Mouse (Mus musculus) midbrain, embryonic 10.5 days (tissue): ENCODE data around the gene Dctn2. TPM values are rescaled to one million over a fixed set of nuclear protein-coding genes. Genes with fewer than 3 reads are reported as not detected.

ENCODE experiments used
- DNase-seq: peaks from one replicate; pipeline ENCODE4 v3.0.0-alpha.2; 2017; ENCODE audit warnings: low spot score
- H3K27ac ChIP-seq: fragments of 300-500 bp; sonication (generic); replicated peaks from 2 replicates; pipeline ENCODE4 v1.5.1; 2016; ENCODE audit warnings: mild to moderate bottlenecking
- H3K27me3 ChIP-seq: fragments of 300-500 bp; sonication (generic); 2 replicates; pipeline ENCODE4 v1.6.1; 2016; ENCODE audit warnings: low read depth, mild to moderate bottlenecking; ENCODE audit not compliant: poor library complexity, severe bottlenecking
- H3K36me3 ChIP-seq: fragments of 300-500 bp; sonication (generic); 2 replicates; pipeline ENCODE4 v1.6.1; 2016; ENCODE audit warnings: mild to moderate bottlenecking, moderate library complexity
- H3K4me1 ChIP-seq: fragments of 300-500 bp; sonication (generic); 2 replicates; pipeline ENCODE4 v1.6.1; 2016
- H3K4me3 ChIP-seq: fragments of 300-500 bp; sonication (generic); 2 replicates; pipeline ENCODE4 v1.5.1; 2016; ENCODE audit warnings: mild to moderate bottlenecking, moderate library complexity
- H3K9me3 ChIP-seq: fragments of 300-500 bp; sonication (generic); replicated peaks from 2 replicates; pipeline ENCODE4 v1.6.1; 2016; ENCODE audit warnings: mild to moderate bottlenecking
- WGBS: fragments of 180-500 bp; shearing (Covaris S2); methylation state at CpG from one replicate; pipeline ENCODE4 v1.1.7; 2016; 5-methylcytosine and 5-hydroxymethylcytosine counted together
- polyA plus RNA-seq: library from polyadenylated mRNA; unstranded; fragments of >200 nt; fragmentation: Nextera tagmentation; extraction: Ambion mirVana; gene quantifications from 2 replicates; pipeline ENCODE4 v1.2.1, GENCODE M21; 2016

Gene Dctn2
- polyA plus RNA-seq: 212 and 239 TPM in 2 replicates

DNA sequence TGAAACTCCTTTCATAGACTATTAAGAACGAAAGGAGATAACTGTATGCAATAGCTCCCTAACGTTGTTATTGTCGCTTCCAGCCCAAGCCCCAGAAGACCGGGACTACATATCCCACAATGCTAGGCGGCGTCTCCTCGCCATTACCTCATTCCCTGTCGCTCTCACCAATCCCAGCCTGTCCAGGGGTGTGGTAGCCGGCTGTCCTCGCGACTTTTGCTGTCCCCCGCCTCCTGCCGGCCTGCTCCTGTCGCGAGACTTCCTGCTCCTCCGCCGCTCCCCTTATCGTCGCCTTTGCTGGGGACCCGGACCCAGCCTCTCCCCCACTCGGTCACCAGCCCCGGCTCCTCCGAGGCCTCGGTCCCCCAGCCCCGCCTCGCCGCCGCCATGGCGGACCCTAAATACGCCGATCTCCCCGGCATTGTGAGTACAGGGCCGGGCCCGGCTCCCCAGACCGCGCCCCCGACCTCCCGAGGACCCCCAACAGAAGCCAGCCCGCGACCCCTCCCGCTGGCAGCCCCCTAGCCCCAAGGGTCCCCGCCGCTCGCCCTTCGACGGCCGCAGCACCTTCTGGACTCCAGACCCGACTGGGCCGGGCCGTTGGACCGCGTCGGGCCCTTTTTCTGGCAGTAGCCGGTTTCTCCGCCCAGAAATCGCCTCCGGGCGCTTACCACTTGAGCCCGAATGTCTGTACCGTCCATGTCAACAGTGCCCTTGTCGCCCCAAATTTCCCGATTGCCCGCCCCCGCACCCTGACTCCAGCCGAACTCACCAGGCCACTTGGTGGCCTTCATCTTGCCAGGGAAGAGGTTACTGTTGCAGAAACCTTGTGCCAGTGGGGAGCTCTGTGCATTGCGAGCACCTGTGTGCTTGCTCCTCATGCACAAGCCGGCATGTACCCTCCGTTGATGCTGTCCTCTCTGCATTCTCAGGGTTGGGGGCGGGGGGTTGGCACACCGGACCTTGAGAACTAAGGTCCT is at the start of gene Dctn2:
Dctn2 (plus strand) TSS at position 257 of the 980 bp plus-strand sequence.
- H3K4me1 ChIP-seq: peaks cover 43% of the 10 kb centered on the region
- peaks cover 37% of the 10 kb centered on the region for H3K27me3 ChIP-seq
- H3K9me3 ChIP-seq: no peaks in the 10 kb centered on the region
- DNase-seq: peak; percentile 97
- peaks cover 34% of the 10 kb centered on the region for H3K36me3 ChIP-seq
- peak within 1 kb of the TSS; percentile 98 for H3K27ac ChIP-seq
- under 1% methylated on average over 70 of the region's 70 CpGs for WGBS
- peak within 1 kb of the TSS; percentile 98 for H3K4me3 ChIP-seq

DNA sequence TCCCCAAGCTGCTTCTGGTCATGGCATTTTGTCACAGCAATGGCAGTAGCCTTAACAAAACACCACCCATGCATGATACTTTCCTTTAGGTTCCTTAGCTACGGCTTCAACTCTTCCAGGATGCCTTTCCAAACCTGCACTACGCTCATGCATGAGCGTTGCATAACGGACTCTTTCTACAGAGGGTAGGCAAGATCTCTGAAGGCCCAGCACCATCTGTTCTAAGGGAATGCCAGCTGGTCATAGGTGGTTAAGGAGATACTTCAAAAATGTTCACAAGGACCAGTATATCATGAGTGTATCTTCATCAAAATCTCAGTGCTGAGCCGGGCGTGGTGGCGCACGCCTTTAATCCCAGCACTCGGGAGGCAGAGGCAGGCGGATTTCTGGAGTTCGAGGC is 49.7 kb upstream of the Dctn2 start:
- WGBS: 93% methylated on average over 11 of the region's 11 CpGs
- no peak for DNase-seq
- Histone ChIP-seq H3K4me1 (peaks cover 4% of the 10 kb centered on the region; the same call in 1 of the 2 replicates), H3K27me3 (no peaks in the 10 kb centered on the region), H3K9me3 (no peaks in the 10 kb centered on the region), H3K27ac (no peak overlapping the region), H3K36me3 (no peaks in the 10 kb centered on the region), H3K4me3 (no peak overlapping the region)

DNA sequence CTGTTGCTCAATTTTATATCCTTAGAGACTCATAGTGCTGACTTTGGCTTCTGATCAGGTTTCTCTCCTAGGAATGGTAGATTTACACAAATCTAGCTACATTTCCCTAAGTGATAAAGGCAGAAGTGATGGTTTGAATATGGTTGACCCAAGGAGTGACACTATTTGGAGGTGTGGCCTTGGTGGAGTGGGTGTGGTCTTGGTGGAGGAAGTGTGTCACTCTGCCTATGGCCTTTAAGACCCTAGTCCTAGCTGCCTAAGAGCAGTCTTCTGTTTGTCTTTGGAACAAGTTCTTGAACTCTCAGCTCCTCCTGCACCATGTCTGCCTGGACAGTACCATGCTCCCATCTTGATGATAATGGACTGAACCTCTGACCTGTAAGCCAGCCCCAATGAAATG is 49.0 kb upstream of the Dctn2 start:
- Histone ChIP-seq H3K4me3 (no peak overlapping the region), H3K27ac (no peak overlapping the region), H3K4me1 (no peaks in the 10 kb centered on the region), H3K27me3 (no peaks in the 10 kb centered on the region), H3K9me3 (no peaks in the 10 kb centered on the region), H3K36me3 (no peaks in the 10 kb centered on the region)
- DNase-seq: no peak

DNA sequence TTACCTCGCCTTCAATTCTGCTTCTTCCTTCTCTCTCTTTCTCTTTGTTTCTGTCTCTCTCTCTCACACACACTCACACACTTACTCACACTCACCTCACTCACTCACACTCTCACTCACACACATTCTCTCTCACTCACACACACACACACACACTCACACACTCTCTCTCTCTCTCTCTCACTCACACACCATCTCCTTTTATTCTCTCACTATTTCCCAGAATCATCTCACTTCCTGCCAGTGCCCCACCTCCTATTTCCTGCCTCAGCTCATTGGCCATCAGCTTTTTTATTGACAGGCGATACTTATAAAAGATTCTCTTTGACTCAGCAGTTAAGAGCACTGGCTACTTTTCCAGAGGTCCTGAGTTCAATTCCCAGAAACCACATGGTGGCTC is 47.8 kb upstream of the Dctn2 start:
- no peak for DNase-seq
- no peaks in the 10 kb centered on the region for H3K36me3 ChIP-seq
- 88% methylated on average over 2 of the region's 2 CpGs for WGBS
- no peaks in the 10 kb centered on the region for H3K27me3 ChIP-seq
- no peaks in the 10 kb centered on the region for H3K9me3 ChIP-seq
- H3K4me3 ChIP-seq: no peak overlapping the region
- H3K4me1 ChIP-seq: no peaks in the 10 kb centered on the region
- H3K27ac ChIP-seq: no peak overlapping the region

DNA sequence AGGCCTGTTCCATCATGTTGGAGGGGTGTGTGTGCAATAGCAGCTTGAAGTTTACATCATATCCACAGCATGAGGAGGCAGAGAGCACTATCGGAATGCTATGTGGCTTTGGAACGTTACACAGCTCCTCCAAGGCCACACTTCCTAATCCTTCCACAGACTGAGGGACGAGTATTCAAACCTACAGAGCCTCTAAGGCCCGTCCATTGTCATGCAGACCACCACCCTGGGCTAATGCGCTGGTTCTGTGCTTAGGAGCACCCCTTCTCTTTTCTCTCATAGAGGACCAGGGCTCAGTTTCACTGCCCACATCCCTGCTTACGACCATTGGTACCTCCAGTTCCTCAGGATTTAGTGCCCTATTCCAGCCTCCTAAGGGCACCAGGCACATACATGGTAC is 41.0 kb upstream of the Dctn2 start:
- no peak for DNase-seq
- 32% methylated on average over 6 of the region's 6 CpGs for WGBS

DNA sequence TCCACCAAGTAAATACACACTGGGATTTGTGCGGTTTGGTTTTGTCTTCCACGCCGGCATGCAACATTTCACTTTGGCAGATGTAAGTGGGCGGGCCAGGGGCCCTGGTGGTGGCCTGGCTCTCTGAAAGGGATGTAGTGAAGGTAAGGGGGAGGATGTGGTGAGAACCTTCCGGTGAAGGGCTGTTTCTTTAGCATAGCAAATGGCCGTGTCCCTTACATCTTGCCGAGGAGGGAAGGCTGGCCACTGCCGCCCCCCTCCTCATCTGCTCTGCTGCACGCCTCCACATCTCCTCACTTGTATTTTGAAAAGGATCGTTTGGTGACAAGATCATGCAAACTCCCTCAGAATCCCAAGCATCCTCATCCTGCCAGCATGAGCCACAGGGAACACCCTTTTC is 40.4 kb upstream of the Dctn2 start:
- Histone ChIP-seq H3K4me3 (no peak overlapping the region), H3K27ac (no peak overlapping the region), H3K9me3 (no peaks in the 10 kb centered on the region), H3K27me3 (peaks cover 13% of the 10 kb centered on the region), H3K36me3 (peaks cover 4% of the 10 kb centered on the region; the same call in 1 of the 2 replicates), H3K4me1 (peaks cover 11% of the 10 kb centered on the region)
- DNase-seq: no peak
- 27% methylated on average over 10 of the region's 10 CpGs for WGBS

More for the DNA sequence above, 41.0 kb upstream of the Dctn2 start:
- H3K9me3 ChIP-seq: no peaks in the 10 kb centered on the region
- H3K36me3 ChIP-seq: peaks cover 4% of the 10 kb centered on the region; the same call in 1 of the 2 replicates
- H3K4me1 ChIP-seq: peaks cover 11% of the 10 kb centered on the region
- H3K4me3 ChIP-seq: no peak overlapping the region
- peaks cover 13% of the 10 kb centered on the region for H3K27me3 ChIP-seq
- no peak overlapping the region for H3K27ac ChIP-seq

DNA sequence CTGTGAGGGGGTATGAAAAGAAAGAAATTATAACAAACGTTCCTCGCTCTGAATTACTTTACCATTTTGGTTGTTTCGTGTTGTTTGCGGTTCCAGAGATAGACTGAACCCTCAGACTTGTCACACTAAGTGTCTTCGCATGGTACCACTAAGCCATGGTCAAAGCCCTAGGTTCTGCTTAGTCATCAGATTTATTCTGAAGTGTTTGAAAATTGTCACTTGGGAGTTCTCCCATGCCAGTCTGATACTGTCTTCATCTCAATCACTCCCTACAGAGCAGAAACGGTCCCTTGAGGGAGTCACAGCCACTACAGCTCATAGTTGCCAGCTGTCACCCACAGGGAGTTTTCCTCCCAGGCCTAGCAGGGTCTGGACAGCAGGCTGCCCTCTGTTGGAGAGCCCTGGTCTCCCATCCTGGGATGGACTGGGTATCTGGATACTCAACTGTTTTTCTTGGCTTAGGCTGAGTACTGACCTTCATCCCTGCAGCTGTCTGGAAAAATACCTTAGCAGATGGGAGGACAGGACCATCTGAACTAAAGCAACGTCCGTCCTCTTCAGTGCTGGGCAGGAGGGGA is 39.8 kb upstream of the Dctn2 start:
- Histone ChIP-seq H3K36me3 (peaks cover 9% of the 10 kb centered on the region; the same call in 1 of the 2 replicates), H3K4me1 (peaks cover 11% of the 10 kb centered on the region), H3K27me3 (peaks cover 13% of the 10 kb centered on the region), H3K9me3 (no peaks in the 10 kb centered on the region), H3K4me3 (no peak overlapping the region), H3K27ac (no peak overlapping the region)
- no peak for DNase-seq
- WGBS: 71% methylated on average over 8 of the region's 8 CpGs

DNA sequence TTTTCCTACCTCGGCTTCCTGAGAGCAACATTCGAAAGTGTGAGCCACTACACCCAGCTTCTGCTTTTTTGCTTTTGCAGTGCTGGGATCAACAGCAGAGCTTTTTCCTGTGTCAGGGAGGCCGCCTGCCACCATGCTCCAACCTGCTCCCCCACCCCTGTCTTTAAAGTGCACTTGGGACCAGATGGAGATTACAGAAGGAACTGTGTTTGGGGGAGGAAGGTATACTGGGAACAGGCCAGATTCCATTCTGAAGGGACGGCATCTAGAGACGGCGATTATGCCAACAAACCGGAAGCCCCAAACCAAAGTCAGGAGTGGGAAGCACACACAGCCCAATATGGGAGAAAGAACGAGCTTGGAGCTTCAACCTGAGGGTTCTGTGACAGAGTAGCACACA is 39.0 kb upstream of the Dctn2 start:
- Histone ChIP-seq H3K4me1 (peaks cover 11% of the 10 kb centered on the region), H3K27ac (no peak overlapping the region), H3K9me3 (no peaks in the 10 kb centered on the region), H3K27me3 (peaks cover 13% of the 10 kb centered on the region), H3K36me3 (peaks cover 9% of the 10 kb centered on the region; the same call in 1 of the 2 replicates), H3K4me3 (no peak overlapping the region)
- WGBS: 90% methylated on average over 8 of the region's 8 CpGs
- no peak for DNase-seq

DNA sequence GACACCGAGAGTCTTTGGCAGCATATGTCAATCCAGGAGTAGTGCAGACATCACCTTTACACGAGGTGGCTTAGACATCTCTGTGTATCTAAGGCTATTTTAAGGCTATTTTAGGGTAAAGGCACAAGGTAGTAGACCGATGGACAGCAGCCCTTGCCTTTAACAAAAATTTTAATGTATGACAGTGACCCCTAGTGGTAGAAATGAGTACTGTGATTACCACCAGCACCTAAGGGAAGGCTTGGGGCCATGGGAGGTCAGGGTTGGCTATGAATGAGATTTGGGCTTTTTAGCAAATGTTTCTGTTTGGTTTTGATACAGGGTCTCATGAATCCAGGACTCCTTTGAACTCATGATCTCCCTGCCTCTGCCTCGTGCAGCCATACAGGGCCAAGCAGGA is 37.3 kb upstream of the Dctn2 start:
- 29% methylated on average over 4 of the region's 4 CpGs for WGBS
- H3K27me3 ChIP-seq: peaks cover 13% of the 10 kb centered on the region
- DNase-seq: peak; percentile 30

DNA sequence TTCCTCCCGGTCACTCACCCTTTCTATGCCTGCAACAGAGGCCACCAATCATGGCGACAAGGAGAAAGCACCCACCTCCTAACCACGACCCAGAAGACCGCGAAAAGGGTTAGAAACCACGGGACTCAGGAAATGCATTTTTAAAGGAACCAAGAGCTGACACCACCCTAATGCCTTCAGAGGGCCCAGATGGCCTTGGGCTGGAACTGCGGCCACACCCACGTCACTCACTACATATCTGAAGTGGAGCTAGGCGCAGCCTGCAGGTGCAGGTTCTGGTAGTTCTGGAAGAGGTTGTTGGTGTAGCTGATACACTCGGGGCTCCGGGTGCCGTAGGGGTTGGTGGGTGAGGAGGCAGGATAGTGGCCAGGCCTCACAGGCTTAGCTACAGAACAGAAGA is 35.5 kb upstream of the Dctn2 start:
- 92% methylated on average over 12 of the region's 12 CpGs for WGBS
- Histone ChIP-seq H3K9me3 (no peaks in the 10 kb centered on the region), H3K4me1 (peaks cover 4% of the 10 kb centered on the region), H3K36me3 (peaks cover 18% of the 10 kb centered on the region; the same call in 1 of the 2 replicates), H3K4me3 (no peak overlapping the region), H3K27ac (no peak overlapping the region), H3K27me3 (peaks cover 13% of the 10 kb centered on the region)
- no peak for DNase-seq

More for the DNA sequence above, 37.3 kb upstream of the Dctn2 start:
- H3K36me3 ChIP-seq: peaks cover 16% of the 10 kb centered on the region; the same call in 1 of the 2 replicates
- H3K4me1 ChIP-seq: peaks cover 11% of the 10 kb centered on the region
- H3K9me3 ChIP-seq: no peaks in the 10 kb centered on the region
- no peak overlapping the region for H3K4me3 ChIP-seq
- no peak overlapping the region for H3K27ac ChIP-seq

DNA sequence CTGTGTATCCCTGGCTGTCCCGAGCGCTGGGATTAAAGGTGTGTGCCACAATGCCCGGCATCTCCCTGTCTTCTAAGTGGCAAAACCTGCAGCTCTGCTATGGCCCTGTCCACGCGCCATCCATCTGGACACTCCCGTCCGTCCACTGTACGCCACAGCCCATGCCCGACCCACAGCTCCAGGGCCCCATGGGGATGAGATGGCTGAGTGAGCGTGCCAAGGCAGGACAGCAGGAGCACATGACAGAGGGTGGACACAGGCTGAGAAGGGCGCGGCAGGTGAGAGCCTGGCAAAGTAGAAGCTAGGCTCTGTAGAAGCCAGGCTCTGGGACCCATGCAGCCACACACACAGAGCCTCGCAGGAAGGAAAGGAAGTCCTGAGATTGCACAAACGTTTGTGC is 34.4 kb upstream of the Dctn2 start:
- no peak overlapping the region for H3K27ac ChIP-seq
- WGBS: 87% methylated on average over 14 of the region's 14 CpGs
- H3K4me3 ChIP-seq: no peak overlapping the region
- peaks cover 29% of the 10 kb centered on the region for H3K36me3 ChIP-seq
- H3K9me3 ChIP-seq: no peaks in the 10 kb centered on the region
- no peak for DNase-seq
- peaks cover 5% of the 10 kb centered on the region for H3K4me1 ChIP-seq
- H3K27me3 ChIP-seq: peaks cover 13% of the 10 kb centered on the region

DNA sequence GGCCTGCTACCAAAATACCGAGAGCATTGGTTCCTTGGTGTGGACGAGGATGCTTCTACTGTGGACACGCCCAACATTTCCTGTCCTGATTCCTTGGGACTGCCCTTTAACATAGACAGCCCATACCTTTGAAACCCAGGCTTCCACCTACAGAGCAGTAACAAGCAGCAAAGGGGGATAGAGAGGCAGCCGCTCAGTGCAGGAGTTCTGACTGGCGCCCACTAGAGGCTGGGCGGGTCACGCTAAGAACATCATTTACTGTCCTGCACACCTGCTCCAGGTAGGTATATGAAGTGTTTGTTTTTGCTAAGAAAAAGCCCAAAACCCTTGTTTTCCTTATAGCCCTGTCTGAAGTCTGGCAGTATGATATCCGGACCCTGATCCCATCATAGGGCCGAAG is 33.0 kb upstream of the Dctn2 start:
- DNase-seq: no peak
- Histone ChIP-seq H3K27ac (no peak overlapping the region), H3K36me3 (peaks cover 41% of the 10 kb centered on the region), H3K9me3 (no peaks in the 10 kb centered on the region), H3K4me1 (peaks cover 10% of the 10 kb centered on the region), H3K4me3 (no peak overlapping the region), H3K27me3 (peaks cover 8% of the 10 kb centered on the region)
- 83% methylated on average over 9 of the region's 9 CpGs for WGBS

DNA sequence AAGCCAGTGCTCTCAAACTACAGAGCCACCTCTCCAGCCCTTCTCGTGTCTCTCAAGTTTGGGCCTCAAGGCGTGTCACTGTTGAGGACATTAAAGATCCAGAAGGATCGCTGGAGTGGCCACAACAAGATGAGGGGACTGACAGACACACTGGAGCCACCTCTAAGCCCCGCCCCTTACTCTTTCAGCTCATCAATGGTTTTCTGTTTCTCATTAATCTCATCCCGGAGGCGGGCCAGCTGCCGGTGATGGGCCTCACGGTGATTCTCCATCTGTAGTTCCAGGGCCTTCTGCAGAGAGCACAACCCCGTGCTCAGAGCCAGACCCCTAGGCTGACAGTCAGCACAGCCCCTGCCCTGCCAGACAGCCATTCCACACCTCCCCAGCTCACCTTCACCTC is 29.6 kb upstream of the Dctn2 start:
- no peak overlapping the region for H3K4me3 ChIP-seq
- peaks cover 59% of the 10 kb centered on the region for H3K36me3 ChIP-seq
- no peak for DNase-seq
- WGBS: 62% methylated on average over 9 of the region's 9 CpGs
- H3K4me1 ChIP-seq: peaks cover 14% of the 10 kb centered on the region
- H3K27ac ChIP-seq: no peak overlapping the region; the same call in 1 of the 2 replicates
- H3K9me3 ChIP-seq: no peaks in the 10 kb centered on the region
- peaks cover 12% of the 10 kb centered on the region for H3K27me3 ChIP-seq
